Mouse (Mus musculus): Measurements from ENCODE around the gene Xcr1.

Gene Xcr1

GRCm38 (mm10) chr9:123815444-123815843 lies 46.4 kb downstream of the Xcr1 start:
- no peak for DNase-seq (ENCODE audit: low read depth, low spot score)

DNA sequence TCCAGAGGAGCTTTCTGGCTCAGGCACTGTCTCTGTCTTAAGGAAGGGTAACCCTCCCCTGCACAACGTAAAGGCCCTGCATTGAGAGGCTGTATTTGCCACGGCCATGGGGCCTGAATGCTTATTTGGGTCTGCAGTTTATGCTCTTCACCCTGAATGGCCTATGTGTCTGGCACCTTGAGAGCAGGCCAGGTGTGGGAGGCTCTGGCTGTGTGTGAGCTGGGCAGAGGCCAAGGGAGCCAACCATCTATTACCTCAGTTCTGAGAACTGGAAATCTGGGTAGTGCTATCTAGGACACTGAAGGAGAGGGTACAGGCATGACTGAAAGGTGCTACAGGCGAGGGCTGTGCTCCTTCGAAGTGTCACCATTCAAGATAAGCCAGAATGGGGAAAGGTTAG lies 47.0 kb downstream of the Xcr1 start:
- DNase-seq (ENCODE audit: low read depth, low spot score) = no peak

- DNase-seq (ENCODE audit: low read depth, low spot score) = peak; percentile 86
Measured at GRCm38 (mm10) chr9:123814326-123814725, 47.5 kb downstream of the Xcr1 start.

DNA sequence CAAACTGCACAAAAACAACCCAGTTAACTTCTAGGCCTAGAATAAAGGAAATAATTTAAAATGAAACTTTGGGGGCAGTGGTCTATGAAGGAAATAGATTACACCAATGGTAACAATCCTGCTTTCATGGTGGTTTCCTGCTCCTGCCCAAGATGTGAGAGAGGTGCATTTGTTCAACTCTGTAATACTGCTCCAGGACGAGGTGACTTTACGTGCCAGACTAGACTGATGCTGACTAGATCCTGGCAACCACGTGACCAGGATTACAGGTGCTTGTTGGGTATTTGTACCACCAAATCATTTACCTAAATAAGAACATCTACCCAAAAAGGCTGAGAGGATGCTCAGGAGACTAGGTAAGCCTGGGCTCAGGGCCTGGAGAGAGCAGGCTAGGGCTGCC lies 50.0 kb downstream of the Xcr1 start:
- DNase-seq (ENCODE audit: low read depth, low spot score) = peak; percentile 49

- no peak for DNase-seq (ENCODE audit: low read depth, low spot score)
Measured at GRCm38 (mm10) chr9:123808583-123808982, 53.2 kb downstream of the Xcr1 start.

GRCm38 (mm10) chr9:123806267-123806666 lies 55.6 kb downstream of the Xcr1 start, which contains the start of gene Cxcr6:
Gene Cxcr6 (plus strand): TSS chr9:123806475.
- DNase-seq (ENCODE audit: low read depth, low spot score) = peak; percentile 81

DNA sequence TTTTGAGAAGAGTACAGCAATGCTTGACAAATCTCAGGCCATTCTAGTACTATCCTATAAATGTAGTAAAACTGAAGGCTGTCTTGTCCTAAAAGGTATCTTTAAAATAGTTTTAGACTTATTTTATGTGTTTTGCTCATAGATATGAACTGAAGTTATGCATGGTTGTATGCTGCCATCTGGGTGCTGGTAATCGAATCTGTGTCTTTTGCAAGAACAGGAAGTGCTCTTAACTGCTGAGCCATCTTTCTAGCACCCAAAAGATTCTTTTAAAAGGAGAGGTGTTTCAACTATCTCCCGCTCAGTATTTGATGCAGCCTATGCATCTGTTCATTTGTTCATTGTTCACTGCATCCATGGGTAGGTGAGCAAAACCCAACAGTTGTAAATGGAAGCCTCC lies 56.6 kb downstream of the Xcr1 start:
- peak; percentile 45 for DNase-seq (ENCODE audit: low read depth, low spot score)

DNA sequence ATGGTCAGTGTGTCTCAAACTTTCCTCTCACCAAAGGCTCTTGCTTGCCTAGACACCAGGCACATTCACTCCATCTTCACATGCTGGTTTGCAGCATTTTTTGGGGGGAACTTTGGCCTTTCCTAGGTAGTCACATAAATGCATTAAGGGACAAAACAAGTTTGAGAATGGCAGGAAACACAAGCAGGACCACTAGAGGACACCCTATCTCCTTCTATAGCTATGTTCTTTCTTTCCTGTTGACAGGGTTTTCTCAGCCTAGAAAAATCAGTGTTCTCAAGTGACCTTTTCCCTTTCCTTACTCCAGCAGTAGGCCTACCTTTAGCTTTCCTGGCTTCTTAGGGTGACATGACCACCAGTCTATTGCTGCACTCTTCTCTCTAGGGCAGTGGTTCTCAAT lies 58.9 kb downstream of the Xcr1 start:
- DNase-seq (ENCODE audit: low read depth, low spot score) = no peak

GRCm38 (mm10) chr9:123802421-123802820 lies 59.4 kb downstream of the Xcr1 start:
- no peak for DNase-seq (ENCODE audit: low read depth, low spot score)

All from CD4-positive helper T cell, adult 2 months (primary cell).